Mouse (Mus musculus): ENCODE measurements around the gene Rps18. TPM values are rescaled to one million over a fixed set of nuclear protein-coding genes. Genes with fewer than 3 reads are reported as not detected.
"Not testable (repeated sequence)": the region's sequence is repeated elsewhere in the genome, so short reads cannot be mapped to it uniquely, and the experiment has no call there.

Rps18 gene
- 847 and 935 TPM in 2 replicates for polyA plus RNA-seq (2015; fragmentation: Nextera tagmentation; extraction: Ambion mirVana)

- ATAC-seq (replicated peaks; ENCODE audit: insufficient number of reproducible peaks, insufficient read depth, low FRiP score, low read depth) = peak; percentile 88
- H3K27ac ChIP-seq = peak within 1 kb of the TSS; percentile 87
- WGBS = under 1% methylated on average over 50 of the region's 50 CpGs
- peak within 1 kb of the TSS; percentile 91 for H3K9ac ChIP-seq
- H3K4me3 ChIP-seq = peak within 1 kb of the TSS; percentile 84
- peaks cover 44% of the 10 kb centered on the region for H3K4me1 ChIP-seq (replicated peaks)
- H3K4me2 ChIP-seq = peak within 1 kb of the TSS; percentile 74
- no peaks in the 10 kb centered on the region for H3K9me3 ChIP-seq (replicated peaks)
- H3K27me3 ChIP-seq = no peaks in the 10 kb centered on the region
- H3K36me3 ChIP-seq = peaks cover 46% of the 10 kb centered on the region
Measured at GRCm38 (mm10) chr17:33955555-33956214, at the start of gene Rps18, which contains the start of gene Vps52. TSS of gene Rps18 (minus strand) at chr17:33956001. TSS of gene Vps52 (plus strand) at chr17:33955812.

- Histone ChIP-seq H3K36me3 (no peaks in the 10 kb centered on the region), H3K4me3 (no peak overlapping the region), H3K27ac (no peak overlapping the region), H3K4me2 (no peak overlapping the region), H3K9ac (no peak overlapping the region), H3K27me3 (peaks cover 32% of the 10 kb centered on the region), H3K4me1 (replicated peaks) (0 out of 2 replicates have a peak, but pooled peaks cover 7% of the 10 kb centered on the region), H3K9me3 (replicated peaks) (no peaks in the 10 kb centered on the region)
- ATAC-seq (replicated peaks; ENCODE audit: insufficient number of reproducible peaks, insufficient read depth, low FRiP score, low read depth) = no peak
- 5% methylated on average over 5 of the region's 5 CpGs for WGBS
Measured at GRCm38 (mm10) chr17:34003426-34003825, 47.6 kb upstream of the Rps18 start.

GRCm38 (mm10) chr17:34000796-34001195, 45.0 kb upstream of the Rps18 start:
- peak overlapping the region; percentile 95 for H3K4me2 ChIP-seq
- H3K9ac ChIP-seq; H3K4me1 ChIP-seq (replicated peaks); H3K9me3 ChIP-seq (replicated peaks); ATAC-seq (replicated peaks; ENCODE audit: insufficient number of reproducible peaks, insufficient read depth, low FRiP score, low read depth); H3K27ac ChIP-seq; H3K36me3 ChIP-seq: not testable (repeated sequence)
- peaks cover 35% of the 10 kb centered on the region for H3K27me3 ChIP-seq
- 45% methylated on average over 2 of the region's 2 CpGs for WGBS
- peak overlapping the region; percentile 56; the same call in 1 of the 2 replicates for H3K4me3 ChIP-seq

GRCm38 (mm10) chr17:34000150-34000537, 44.3 kb upstream of the Rps18 start, which contains the start of gene H2-K1:
TSS of gene H2-K1 (minus strand) at chr17:34000347.
- no peak within 1 kb of the TSS for H3K27ac ChIP-seq
- under 1% methylated on average over 30 of the region's 30 CpGs for WGBS
- peak within 1 kb of the TSS; percentile 63 for H3K9ac ChIP-seq
- peaks cover 35% of the 10 kb centered on the region for H3K27me3 ChIP-seq
- no peaks in the 10 kb centered on the region for H3K36me3 ChIP-seq
- H3K4me2 ChIP-seq = peak within 1 kb of the TSS; percentile 95
- peak within 1 kb of the TSS; percentile 56 for H3K4me3 ChIP-seq
- ATAC-seq (replicated peaks; ENCODE audit: insufficient number of reproducible peaks, insufficient read depth, low FRiP score, low read depth) = peak; percentile 87
- 0 out of 2 replicates have a peak, but pooled peaks cover 7% of the 10 kb centered on the region for H3K4me1 ChIP-seq (replicated peaks)
- no peaks in the 10 kb centered on the region for H3K9me3 ChIP-seq (replicated peaks)

GRCm38 (mm10) chr17:33999341-34000149, 43.7 kb upstream of the Rps18 start:
- H3K27ac ChIP-seq = no peak overlapping the region
- H3K4me2 ChIP-seq = peak overlapping the region; percentile 95
- H3K4me1 ChIP-seq (replicated peaks) = 0 out of 2 replicates have a peak, but pooled peaks cover 7% of the 10 kb centered on the region
- peak; percentile 78 for ATAC-seq (replicated peaks; ENCODE audit: insufficient number of reproducible peaks, insufficient read depth, low FRiP score, low read depth)
- H3K9ac ChIP-seq = peak overlapping the region; percentile 63
- H3K4me3 ChIP-seq = peak overlapping the region; percentile 56
- no peaks in the 10 kb centered on the region for H3K9me3 ChIP-seq (replicated peaks)
- WGBS = 2% methylated on average over 86 of the region's 87 CpGs
- no peaks in the 10 kb centered on the region for H3K36me3 ChIP-seq
- H3K27me3 ChIP-seq = peaks cover 35% of the 10 kb centered on the region

- H3K9ac ChIP-seq; H3K4me1 ChIP-seq (replicated peaks); H3K9me3 ChIP-seq (replicated peaks); H3K36me3 ChIP-seq; ATAC-seq (replicated peaks; ENCODE audit: insufficient number of reproducible peaks, insufficient read depth, low FRiP score, low read depth); H3K27ac ChIP-seq: not testable (repeated sequence)
- 54% methylated on average over 5 of the region's 5 CpGs for WGBS
- peak overlapping the region; percentile 56; the same call in 1 of the 2 replicates for H3K4me3 ChIP-seq
- peaks cover 34% of the 10 kb centered on the region for H3K27me3 ChIP-seq
- H3K4me2 ChIP-seq = peak overlapping the region; percentile 95
Measured at GRCm38 (mm10) chr17:33998697-33999096, 42.9 kb upstream of the Rps18 start.

GRCm38 (mm10) chr17:33997025-33997424, 41.2 kb upstream of the Rps18 start:
- H3K9me3 ChIP-seq (replicated peaks); H3K4me2 ChIP-seq; H3K9ac ChIP-seq; H3K27ac ChIP-seq; ATAC-seq (replicated peaks; ENCODE audit: insufficient number of reproducible peaks, insufficient read depth, low FRiP score, low read depth); H3K36me3 ChIP-seq; H3K4me3 ChIP-seq; H3K4me1 ChIP-seq (replicated peaks): not testable (repeated sequence)
- peaks cover 31% of the 10 kb centered on the region for H3K27me3 ChIP-seq
- WGBS = 82% methylated on average over 2 of the region's 2 CpGs

- Histone ChIP-seq H3K36me3 (no peaks in the 10 kb centered on the region), H3K9me3 (replicated peaks) (no peaks in the 10 kb centered on the region), H3K27ac (no peak overlapping the region), H3K4me3 (no peak overlapping the region), H3K4me1 (replicated peaks) (0 out of 2 replicates have a peak, but pooled peaks cover 7% of the 10 kb centered on the region), H3K9ac (no peak overlapping the region), H3K27me3 (peaks cover 22% of the 10 kb centered on the region), H3K4me2 (no peak overlapping the region)
- no peak for ATAC-seq (replicated peaks; ENCODE audit: insufficient number of reproducible peaks, insufficient read depth, low FRiP score, low read depth)
- 39% methylated on average over 3 of the region's 3 CpGs for WGBS
Measured at GRCm38 (mm10) chr17:33995651-33996050, 39.9 kb upstream of the Rps18 start.

- H3K9ac ChIP-seq = no peak overlapping the region
- 86% methylated on average over 8 of the region's 8 CpGs for WGBS
- H3K27ac ChIP-seq = no peak overlapping the region
- H3K36me3 ChIP-seq = no peaks in the 10 kb centered on the region
- H3K4me1 ChIP-seq (replicated peaks) = 0 out of 2 replicates have a peak, but pooled peaks cover 7% of the 10 kb centered on the region
- no peak overlapping the region for H3K4me2 ChIP-seq
- H3K27me3 ChIP-seq = peaks cover 16% of the 10 kb centered on the region
- no peaks in the 10 kb centered on the region for H3K9me3 ChIP-seq (replicated peaks)
- H3K4me3 ChIP-seq = no peak overlapping the region
- ATAC-seq (replicated peaks; ENCODE audit: insufficient number of reproducible peaks, insufficient read depth, low FRiP score, low read depth) = no peak
Measured at GRCm38 (mm10) chr17:33994959-33995358, 39.2 kb upstream of the Rps18 start.

- ATAC-seq (replicated peaks; ENCODE audit: insufficient number of reproducible peaks, insufficient read depth, low FRiP score, low read depth) = no peak; the same call in 1 of the 2 replicates
Measured at GRCm38 (mm10) chr17:33991788-33992664, 36.2 kb upstream of the Rps18 start.

More at GRCm38 (mm10) chr17:33991788-33992664, 36.2 kb upstream of the Rps18 start:
- H3K4me1 ChIP-seq (replicated peaks) = no peaks in the 10 kb centered on the region
- no peak overlapping the region for H3K27ac ChIP-seq
- H3K36me3 ChIP-seq = no peaks in the 10 kb centered on the region
- no peak overlapping the region for H3K9ac ChIP-seq
- no peaks in the 10 kb centered on the region for H3K9me3 ChIP-seq (replicated peaks)
- peaks cover 26% of the 10 kb centered on the region for H3K27me3 ChIP-seq
- WGBS = 29% methylated on average over 10 of the region's 10 CpGs
- H3K4me3 ChIP-seq = no peak overlapping the region
- H3K4me2 ChIP-seq = no peak overlapping the region
